Mouse (Mus musculus): Measurements from ENCODE around the gene Kcnk3. TPM values are rescaled to one million over a fixed set of nuclear protein-coding genes. Genes with fewer than 3 reads are reported as not detected.

Kcnk3 gene
- not detected for total RNA-seq (2023)

DNA sequence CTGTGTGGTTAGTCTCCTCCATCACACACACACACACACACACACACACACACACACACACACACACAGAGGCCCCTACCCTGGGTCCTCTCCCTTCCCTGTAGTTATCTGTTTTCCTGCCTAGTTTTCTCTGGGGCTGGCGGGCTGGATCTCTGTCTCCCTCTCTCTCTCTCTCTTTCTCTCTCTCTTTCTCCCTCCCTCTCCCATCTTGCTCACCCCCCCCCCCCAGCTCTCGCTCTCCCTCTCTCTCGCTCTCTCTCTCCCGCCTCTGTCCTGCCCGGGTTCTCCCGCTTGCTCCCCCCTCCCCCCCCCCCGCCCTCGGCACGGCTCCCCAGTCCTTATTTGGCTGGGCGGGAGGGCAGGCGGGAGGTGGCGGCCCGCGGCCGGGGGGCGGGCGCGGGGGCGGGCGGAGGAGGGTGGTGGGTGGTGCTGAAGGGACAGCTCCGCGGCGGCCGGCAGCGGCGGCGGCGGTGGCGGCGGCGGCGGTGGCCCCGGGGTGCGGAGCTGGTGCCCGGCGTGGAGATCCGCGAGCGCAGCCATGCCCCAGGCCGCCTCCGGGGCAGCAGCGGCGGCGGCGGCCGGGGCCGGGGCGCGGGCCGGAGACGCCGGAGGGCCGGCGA is at the start of gene Kcnk3:
Gene Kcnk3 (plus strand): TSS at position 490 of the 620 bp plus-strand sequence.

GRCm38 (mm10) chr5:30545698-30546097 is 42.3 kb upstream of the Kcnk3 start, which contains the start of gene Cib4:
Cib4 (minus strand) TSS chr5:30545836.

GRCm38 (mm10) chr5:30647815-30648560 is 60.0 kb downstream of the Kcnk3 start, which contains the start of gene Slc35f6:
Slc35f6 (plus strand) TSS chr5:30647933.

GRCm38 (mm10) chr5:30666391-30667195 is 78.6 kb downstream of the Kcnk3 start, which contains the start of gene Cenpa:
Cenpa (plus strand) TSS chr5:30666777.

Other genes with a start within 250 kb of the Kcnk3 start
- gene Otof, start 126.2 kb upstream of the Kcnk3 start, total RNA-seq (2023), result not detected
- not detected for gene 1700001C02Rik, start 122.1 kb upstream of the Kcnk3 start, total RNA-seq (2023)
- gene Cib4, start 42.3 kb upstream of the Kcnk3 start, total RNA-seq (2023), result not detected
- 41.8 TPM for gene Slc35f6, start 59.8 kb downstream of the Kcnk3 start, total RNA-seq (2023)
- 120 TPM for gene Cenpa, start 78.6 kb downstream of the Kcnk3 start, total RNA-seq (2023)
- 0.35 TPM for gene Dpysl5, start 123.4 kb downstream of the Kcnk3 start, total RNA-seq (2023)
- 11.9 TPM for gene Mapre3, start 226.5 kb downstream of the Kcnk3 start, total RNA-seq (2023)